Mouse (Mus musculus) liver, adult 2 months (tissue): ENCODE measurements around the gene Fkbp11. TPM values are rescaled to one million over a fixed set of nuclear protein-coding genes. Genes with fewer than 3 reads are reported as not detected.
A peak's percentile ranks its signal among the peaks of the same experiment; 100 is the strongest.

Experiments used
- DNase-seq: peaks from one replicate; pipeline ENCODE4 v3.0.0-alpha.2; 2011; ENCODE audit warnings: low read depth, low spot score; ENCODE audit errors: extremely low read depth
- H3K27ac ChIP-seq: fragments of 200-500 bp; replicated peaks from 2 replicates; pipeline ENCODE4 v1.5.1; 2012; ENCODE audit warnings: low read depth, mild to moderate bottlenecking, control low read depth, inconsistent platforms, low read length; ENCODE audit not compliant: insufficient read depth
- H3K27me3 ChIP-seq: fragments of 200-500 bp; 2 replicates; pipeline ENCODE4 v1.6.1; 2012; ENCODE audit warnings: mild to moderate bottlenecking, moderate library complexity, low read length, inconsistent platforms; ENCODE audit not compliant: control insufficient read depth, insufficient read depth
- H3K36me3 ChIP-seq: fragments of 200-500 bp; 2 replicates; pipeline ENCODE4 v1.6.1; 2012; ENCODE audit warnings: low read length, inconsistent platforms; ENCODE audit not compliant: control insufficient read depth, insufficient read depth
- H3K4me1 ChIP-seq: fragments of 200-500 bp; 2 replicates; pipeline ENCODE4 v1.6.1; 2011; ENCODE audit warnings: low read length; ENCODE audit not compliant: control insufficient read depth, insufficient read depth
- H3K4me3 ChIP-seq: fragments of 200-500 bp; 2 replicates; pipeline ENCODE4 v1.5.1; 2011; ENCODE audit warnings: low read depth, mild to moderate bottlenecking, control low read depth, low read length, moderate library complexity; ENCODE audit not compliant: insufficient read depth
- H3K79me2 ChIP-seq: fragments of 200-500 bp; 2 replicates; pipeline ENCODE4 v1.6.1; 2012; ENCODE audit warnings: inconsistent platforms, mild to moderate bottlenecking, low read length, moderate library complexity; ENCODE audit not compliant: control insufficient read depth, insufficient read depth
- H3K9ac ChIP-seq: fragments of 200-500 bp; 2 replicates; pipeline ENCODE4 v1.6.1; 2012; ENCODE audit warnings: low read depth, mild to moderate bottlenecking, control low read depth, inconsistent platforms, low read length
- CTCF ChIP-seq: fragments of 200-500 bp; IDR thresholded peaks from 2 replicates; pipeline ENCODE4 v1.5.1; 2011; ENCODE audit warnings: low read depth, low read length, control low read depth
- POLR2A ChIP-seq: fragments of 200-500 bp; IDR thresholded peaks from 2 replicates; pipeline ENCODE4 v1.6.1; 2011; ENCODE audit warnings: low read length, control low read depth; ENCODE audit not compliant: insufficient read depth; ENCODE audit errors: extremely low read depth
- whole genome bisulfite sequencing: fragments of 180-500 bp; shearing (Covaris S2); methylation state at CpG from one replicate; pipeline ENCODE4 v1.1.7; 2018; 5-methylcytosine and 5-hydroxymethylcytosine counted together
- polyA plus RNA-seq: library from polyadenylated mRNA; depleted of rRNA; stranded (reverse); fragments of >200 nt; gene quantifications from 2 replicates; pipeline ENCODE4 v1.2.3, GENCODE M21; 2012
- total RNA-seq: library from RNA; depleted of rRNA; stranded (reverse); fragments of >200 nt; gene quantifications from 2 replicates; pipeline ENCODE4 v1.2.3, GENCODE M21; 2014

Fkbp11 gene
- total and polyA plus RNA-seq, 2 experiments = 22.4 TPM

- H3K27ac ChIP-seq = no peak overlapping the region
- H3K36me3 ChIP-seq = no peaks in the 10 kb centered on the region
- no peak overlapping the region for H3K4me3 ChIP-seq
- no peaks in the 10 kb centered on the region for H3K27me3 ChIP-seq
- 85% methylated on average over 10 of the region's 10 CpGs for WGBS
- DNase-seq = no peak
- H3K79me2 ChIP-seq = no peaks in the 10 kb centered on the region
- no peak for TF ChIP-seq POLR2A
- TF ChIP-seq CTCF = no peak
- peaks cover 20% of the 10 kb centered on the region for H3K4me1 ChIP-seq
- no peak overlapping the region for H3K9ac ChIP-seq
Measured at GRCm38 (mm10) chr15:98736521-98736920, 8.5 kb upstream of the Fkbp11 start.

- 57% methylated on average over 5 of the region's 5 CpGs for WGBS
- Histone ChIP-seq H3K4me1 (peaks cover 20% of the 10 kb centered on the region), H3K27me3 (no peaks in the 10 kb centered on the region), H3K27ac (no peak overlapping the region), H3K4me3 (no peak overlapping the region), H3K79me2 (no peaks in the 10 kb centered on the region), H3K36me3 (no peaks in the 10 kb centered on the region), H3K9ac (no peak overlapping the region)
- TF ChIP-seq POLR2A (no peak), CTCF (no peak)
- DNase-seq = no peak
Measured at GRCm38 (mm10) chr15:98733976-98734566, 6.1 kb upstream of the Fkbp11 start.

GRCm38 (mm10) chr15:98733370-98733769 is 5.4 kb upstream of the Fkbp11 start:
- Histone ChIP-seq H3K27ac (no peak overlapping the region), H3K79me2 (no peaks in the 10 kb centered on the region), H3K36me3 (no peaks in the 10 kb centered on the region), H3K27me3 (no peaks in the 10 kb centered on the region), H3K4me3 (no peak overlapping the region), H3K9ac (no peak overlapping the region), H3K4me1 (peaks cover 15% of the 10 kb centered on the region; the same call in 1 of the 2 replicates)
- no peak for TF ChIP-seq CTCF
- TF ChIP-seq POLR2A = no peak
- no peak for DNase-seq
- 35% methylated on average over 6 of the region's 6 CpGs for WGBS

- H3K27me3 ChIP-seq = no peaks in the 10 kb centered on the region
- H3K4me3 ChIP-seq = no peak overlapping the region
- H3K27ac ChIP-seq = 0 out of 2 replicates have a peak overlapping the region, but pooled peaks have one; percentile 24
- H3K36me3 ChIP-seq = no peaks in the 10 kb centered on the region
- TF ChIP-seq CTCF (no peak), POLR2A (no peak)
- WGBS = 29% methylated on average over 8 of the region's 8 CpGs
- no peaks in the 10 kb centered on the region for H3K79me2 ChIP-seq
- no peak overlapping the region for H3K9ac ChIP-seq
- peaks cover 12% of the 10 kb centered on the region for H3K4me1 ChIP-seq
- peak; percentile 82 for DNase-seq
Measured at GRCm38 (mm10) chr15:98732006-98732531, 4.1 kb upstream of the Fkbp11 start.

GRCm38 (mm10) chr15:98730790-98731189 is 2.8 kb upstream of the Fkbp11 start:
- no peak overlapping the region for H3K27ac ChIP-seq
- no peaks in the 10 kb centered on the region for H3K27me3 ChIP-seq
- WGBS = 76% methylated on average over 6 of the region's 6 CpGs
- no peaks in the 10 kb centered on the region for H3K36me3 ChIP-seq
- H3K4me1 ChIP-seq = peaks cover 15% of the 10 kb centered on the region
- no peak for TF ChIP-seq POLR2A
- TF ChIP-seq CTCF = no peak
- H3K4me3 ChIP-seq = no peak overlapping the region
- no peak for DNase-seq
- H3K9ac ChIP-seq = no peak overlapping the region
- H3K79me2 ChIP-seq = no peaks in the 10 kb centered on the region

GRCm38 (mm10) chr15:98729791-98730545 is 2.0 kb upstream of the Fkbp11 start:
- peaks cover 15% of the 10 kb centered on the region for H3K4me1 ChIP-seq
- H3K27ac ChIP-seq = no peak overlapping the region
- no peak for TF ChIP-seq POLR2A
- TF ChIP-seq CTCF = no peak
- WGBS = 70% methylated on average over 7 of the region's 7 CpGs
- no peak overlapping the region for H3K9ac ChIP-seq
- H3K36me3 ChIP-seq = no peaks in the 10 kb centered on the region
- DNase-seq = peak; percentile 40
- no peaks in the 10 kb centered on the region for H3K27me3 ChIP-seq
- no peaks in the 10 kb centered on the region for H3K79me2 ChIP-seq
- no peak overlapping the region for H3K4me3 ChIP-seq
